Mouse (Mus musculus) heart, embryonic 14.5 days (tissue): ENCODE data around the gene Polr2e. TPM values are rescaled to one million over a fixed set of nuclear protein-coding genes. Genes with fewer than 3 reads are reported as not detected.

Source experiments
- ATAC-seq: fragments of 200-750 bp; cut with Nextera tagmentation; 2 replicates; pipeline ENCODE4 v1.8.0; 2017; ENCODE audit warnings: low read depth, moderate TSS enrichment; ENCODE audit not compliant: insufficient number of reproducible peaks, insufficient read depth, low FRiP score
- H3K27ac ChIP-seq, 2 experiments: fragments of 200-500 bp in 1 of 2; fragments of 300-500 bp in 1 of 2; sonication (generic) in 1 of 2; replicated peaks in 1 of 2; 2 replicates each; pipeline ENCODE4 v1.5.1; 2012 to 2014; ENCODE audit warnings: low read depth in 2 of 2, low read length in 2 of 2, control low read depth in 1 of 2, mild to moderate bottlenecking in 1 of 2, mixed read lengths in 1 of 2; ENCODE audit not compliant: control insufficient read depth in 1 of 2, insufficient read depth in 1 of 2
- H3K27me3 ChIP-seq: fragments of 300-500 bp; sonication (generic); 2 replicates; pipeline ENCODE4 v1.6.1; 2014; ENCODE audit warnings: mild to moderate bottlenecking, low read length, control low read depth; ENCODE audit not compliant: control insufficient read depth, insufficient read depth
- H3K36me3 ChIP-seq: fragments of 300-500 bp; sonication (generic); 2 replicates; pipeline ENCODE4 v1.6.1; 2014; ENCODE audit warnings: mild to moderate bottlenecking, control low read depth, low read length, mixed read lengths; ENCODE audit not compliant: control insufficient read depth, insufficient read depth
- H3K4me1 ChIP-seq, 2 experiments: fragments of 200-500 bp in 1 of 2; fragments of 300-500 bp in 1 of 2; sonication (generic) in 1 of 2; 2 replicates each; pipeline ENCODE4 v1.6.1; 2012 to 2014; ENCODE audit warnings: low read length in 2 of 2, control low read depth in 1 of 2, mixed read lengths in 1 of 2; ENCODE audit not compliant: control insufficient read depth in 2 of 2, insufficient read depth in 2 of 2
- H3K4me2 ChIP-seq: fragments of 300-500 bp; sonication (generic); 2 replicates; pipeline ENCODE4 v1.6.1; 2014; ENCODE audit warnings: mild to moderate bottlenecking, low read length
- H3K4me3 ChIP-seq, 2 experiments: fragments of 200-500 bp in 1 of 2; fragments of 300-500 bp in 1 of 2; sonication (generic) in 1 of 2; 2 replicates each; pipeline ENCODE4 v1.5.1; 2012 to 2014; ENCODE audit warnings: low read length in 2 of 2, mild to moderate bottlenecking in 2 of 2, control low read depth in 1 of 2, low read depth in 1 of 2, moderate library complexity in 1 of 2; ENCODE audit not compliant: control insufficient read depth in 1 of 2, insufficient read depth in 1 of 2
- H3K9ac ChIP-seq: fragments of 300-500 bp; sonication (generic); 2 replicates; pipeline ENCODE4 v1.6.1; 2014; ENCODE audit warnings: mild to moderate bottlenecking, low read length
- H3K9me3 ChIP-seq: fragments of 300-500 bp; sonication (generic); 2 replicates; pipeline ENCODE4 v1.6.1; 2016; ENCODE audit warnings: low read length, control low read depth; ENCODE audit not compliant: control insufficient read depth
- WGBS: fragments of 180-500 bp; shearing (Covaris S2); extraction: QIAGEN DNeasy Blood & Tissue Kit; methylation state at CpG from one replicate; pipeline ENCODE4 v1.1.7; 2014; 5-methylcytosine and 5-hydroxymethylcytosine counted together
- polyA plus RNA-seq: library from polyadenylated mRNA; unstranded; fragments of >200 nt; fragmentation: Nextera tagmentation; extraction: Ambion mirVana; gene quantifications from 2 replicates; pipeline ENCODE4 v1.2.1, GENCODE M21; 2014

Polr2e gene
- polyA plus RNA-seq, 1 experiment from 2014 or later, result 162 TPM

- H3K36me3 ChIP-seq, result peaks cover 31% of the 10 kb centered on the region
These were observed 6.7 kb downstream of the Polr2e start for GRCm38 (mm10) chr10:80032799-80033480.

GRCm38 (mm10) chr10:80030736-80031135 lies 8.9 kb downstream of the Polr2e start:
- no peaks in the 10 kb centered on the region for H3K27me3 ChIP-seq
- no peak overlapping the region for H3K27ac ChIP-seq
- peaks cover 12% of the 10 kb centered on the region for H3K36me3 ChIP-seq
- no peak overlapping the region for H3K4me3 ChIP-seq
- no peak overlapping the region for H3K9ac ChIP-seq
- no peak overlapping the region for H3K4me2 ChIP-seq
- ATAC-seq, result no peak
- 81% methylated on average over 17 of the region's 17 CpGs for WGBS
- H3K4me1 ChIP-seq, result peaks cover 18 to 19% of the 10 kb centered on the region in 2 experiments
- no peaks in the 10 kb centered on the region for H3K9me3 ChIP-seq

More at GRCm38 (mm10) chr10:80032799-80033480, 6.7 kb downstream of the Polr2e start:
- Histone ChIP-seq H3K4me2 (peak overlapping the region; percentile 21; the same call in 1 of the 2 replicates), H3K4me1 (peaks cover 18 to 21% of the 10 kb centered on the region in 2 experiments), H3K9ac (peak overlapping the region; percentile 38; the same call in 1 of the 2 replicates), H3K4me3 (no peak overlapping the region), H3K9me3 (no peaks in the 10 kb centered on the region), H3K27ac (peak overlapping the region; percentile 52 to 57), H3K27me3 (no peaks in the 10 kb centered on the region)
- peak; percentile 68 for ATAC-seq
- WGBS, result 10% methylated on average over 5 of the region's 5 CpGs

- Histone ChIP-seq H3K27me3 (no peaks in the 10 kb centered on the region), H3K36me3 (peaks cover 7% of the 10 kb centered on the region), H3K4me1 (peaks cover 18 to 19% of the 10 kb centered on the region in 2 experiments), H3K4me2 (no peak overlapping the region), H3K9me3 (no peaks in the 10 kb centered on the region), H3K27ac (no peak overlapping the region), H3K4me3 (no peak overlapping the region), H3K9ac (no peak overlapping the region)
- 90% methylated on average over 9 of the region's 9 CpGs for WGBS
- ATAC-seq, result no peak
These were observed 9.4 kb downstream of the Polr2e start for GRCm38 (mm10) chr10:80030191-80030590.

- Histone ChIP-seq H3K4me3 (no peak overlapping the region), H3K9ac (no peak overlapping the region), H3K27ac (no peak overlapping the region), H3K4me1 (peaks cover 11% of the 10 kb centered on the region in 2 experiments), H3K36me3 (peaks cover 4% of the 10 kb centered on the region), H3K9me3 (no peaks in the 10 kb centered on the region), H3K27me3 (no peaks in the 10 kb centered on the region), H3K4me2 (no peak overlapping the region)
- WGBS, result 92% methylated on average over 13 of the region's 13 CpGs
- ATAC-seq, result no peak
These were observed 11.1 kb downstream of the Polr2e start for GRCm38 (mm10) chr10:80028521-80028846.

GRCm38 (mm10) chr10:80027681-80028520 lies 11.7 kb downstream of the Polr2e start:
- WGBS, result 70% methylated on average over 20 of the region's 20 CpGs
- Histone ChIP-seq H3K9ac (no peak overlapping the region), H3K9me3 (no peaks in the 10 kb centered on the region), H3K4me2 (no peak overlapping the region), H3K4me1 (peaks cover 5% of the 10 kb centered on the region in 2 experiments), H3K27me3 (no peaks in the 10 kb centered on the region), H3K4me3 (no peak overlapping the region), H3K36me3 (peaks cover 4% of the 10 kb centered on the region), H3K27ac (no peak overlapping the region)
- no peak for ATAC-seq

- H3K9ac ChIP-seq, result no peak overlapping the region
- H3K27me3 ChIP-seq, result no peaks in the 10 kb centered on the region
- H3K4me2 ChIP-seq, result no peak overlapping the region
- peaks cover 4% of the 10 kb centered on the region for H3K36me3 ChIP-seq
- H3K9me3 ChIP-seq, result no peaks in the 10 kb centered on the region
- H3K4me1 ChIP-seq, result no peaks in the 10 kb centered on the region
- WGBS, result 66% methylated on average over 12 of the region's 12 CpGs
- ATAC-seq, result no peak
- no peak overlapping the region for H3K27ac ChIP-seq
- no peak overlapping the region for H3K4me3 ChIP-seq
These were observed 13.7 kb downstream of the Polr2e start for GRCm38 (mm10) chr10:80025889-80026288.

GRCm38 (mm10) chr10:80025463-80025862 lies 14.1 kb downstream of the Polr2e start:
- 76% methylated on average over 10 of the region's 10 CpGs for WGBS
- H3K27me3 ChIP-seq, result no peaks in the 10 kb centered on the region
- no peak overlapping the region for H3K27ac ChIP-seq
- no peak overlapping the region for H3K4me2 ChIP-seq
- no peak for ATAC-seq
- H3K4me1 ChIP-seq, result no peaks in the 10 kb centered on the region; a peak in 1 of 4 replicates
- H3K9ac ChIP-seq, result no peak overlapping the region
- no peak overlapping the region for H3K4me3 ChIP-seq
- no peaks in the 10 kb centered on the region for H3K9me3 ChIP-seq
- H3K36me3 ChIP-seq, result peaks cover 4% of the 10 kb centered on the region; the same call in 1 of the 2 replicates
